Mouse (Mus musculus) heart, postnatal 10 days (tissue): Measurements from ENCODE around the gene Rab3a. TPM values are rescaled to one million over a fixed set of nuclear protein-coding genes. Genes with fewer than 3 reads are reported as not detected.

Experiments used
- DNase-seq, 2 experiments: peaks; one replicate each; pipeline ENCODE4 v3.0.0; 2021
- intact Hi-C: fragments of 180-260 bp; cut with DNase I; formaldehyde crosslinking; loops from one replicate; pipeline ENCODE4 v1.15.1; 2025
- total RNA-seq, 2 experiments: library from RNA; stranded (reverse); gene quantifications; 2 replicates each; pipeline ENCODE4 v1.2.3; 2021

Rab3a gene
- 10 to 100 TPM; 37.3 to 38.9 TPM for total RNA-seq

DNA sequence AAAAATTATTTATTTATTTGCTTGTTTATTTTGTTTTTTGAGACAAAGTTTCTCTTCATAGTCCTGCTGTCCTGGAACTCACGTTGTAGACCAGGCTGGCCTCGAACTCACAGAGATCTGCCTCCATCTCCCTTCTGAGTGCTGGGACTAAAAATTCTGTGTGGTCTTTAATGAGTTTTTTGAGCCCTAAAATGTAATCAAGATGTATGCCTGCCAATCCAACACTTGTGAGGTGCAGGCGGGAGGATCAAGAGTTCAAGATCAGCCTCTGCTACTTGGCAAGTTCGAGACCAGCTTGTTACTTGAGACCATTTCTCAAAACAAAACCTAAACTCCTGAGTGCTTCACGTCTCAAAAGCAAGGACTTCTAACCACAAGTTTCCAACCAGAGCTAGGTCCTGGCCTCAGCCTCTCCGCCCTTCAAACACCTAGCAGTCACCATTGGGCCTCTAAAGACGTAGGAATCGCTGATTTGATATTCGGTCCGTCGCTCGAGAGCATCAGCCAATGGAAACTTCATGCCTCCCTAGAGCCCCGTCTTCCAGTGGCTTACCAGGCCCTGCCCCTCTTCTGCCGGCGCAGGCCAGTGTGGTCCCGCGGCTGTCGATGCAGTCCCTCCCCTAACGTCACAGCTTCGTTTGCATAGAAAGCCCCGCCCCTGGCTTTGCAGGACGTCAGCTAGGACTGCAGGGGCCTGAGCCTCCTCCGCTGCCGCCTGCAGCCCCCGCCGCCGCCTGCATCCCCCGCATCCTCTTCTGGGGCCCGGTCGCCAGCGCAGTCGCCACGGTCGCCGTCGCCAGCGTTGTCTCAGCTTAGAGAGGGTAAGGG, at the start of gene Rab3a:
Gene Rab3a, plus strand, starts transcription at position 637 of the 828 bp plus-strand sequence.
- intact Hi-C loops, result no loop called here
- peak; percentile 98 for DNase-seq

DNA sequence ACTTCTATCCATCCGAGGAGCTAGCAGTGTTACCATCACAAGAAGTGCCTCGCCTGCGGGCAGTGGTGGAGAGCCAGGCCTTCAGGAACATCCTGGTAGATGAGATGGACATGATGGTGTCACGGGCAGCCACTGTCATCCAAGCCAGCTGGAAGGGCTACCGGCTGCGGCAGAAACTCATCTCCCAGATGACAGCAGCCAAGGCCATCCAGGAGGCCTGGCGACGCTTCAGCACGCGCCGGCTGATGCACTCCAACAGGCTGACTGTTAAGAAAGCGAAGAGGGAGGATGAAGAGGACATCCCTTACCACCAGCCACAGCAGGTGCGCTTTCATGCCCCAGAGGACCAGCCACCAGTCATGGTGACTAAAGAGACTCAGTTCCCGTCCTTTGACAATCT, 46.2 kb upstream of the Rab3a start:
- DNase-seq, result no peak
- intact Hi-C loops, result no loop called here

DNA sequence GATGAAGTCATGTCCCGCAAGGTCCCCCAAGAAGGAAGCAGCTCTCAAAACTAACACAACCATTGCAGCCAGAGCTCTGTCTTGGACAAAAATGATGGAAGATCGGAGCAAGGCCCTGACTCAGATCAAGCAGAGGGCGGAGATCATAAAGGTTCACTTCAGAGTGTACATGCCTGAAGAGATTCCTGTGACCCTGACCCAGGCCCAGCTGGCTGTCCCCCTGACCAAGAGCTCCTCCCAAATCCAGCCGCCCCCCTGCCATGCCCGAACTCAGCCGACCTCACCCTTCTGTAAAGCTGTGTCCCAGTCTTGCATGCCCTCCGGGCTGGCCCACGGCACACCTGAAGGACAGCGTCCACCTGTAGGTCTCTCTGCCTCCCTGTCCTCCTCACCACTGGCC, 44.7 kb upstream of the Rab3a start:
- no peak for DNase-seq
- intact Hi-C loops, result no loop called here

DNA sequence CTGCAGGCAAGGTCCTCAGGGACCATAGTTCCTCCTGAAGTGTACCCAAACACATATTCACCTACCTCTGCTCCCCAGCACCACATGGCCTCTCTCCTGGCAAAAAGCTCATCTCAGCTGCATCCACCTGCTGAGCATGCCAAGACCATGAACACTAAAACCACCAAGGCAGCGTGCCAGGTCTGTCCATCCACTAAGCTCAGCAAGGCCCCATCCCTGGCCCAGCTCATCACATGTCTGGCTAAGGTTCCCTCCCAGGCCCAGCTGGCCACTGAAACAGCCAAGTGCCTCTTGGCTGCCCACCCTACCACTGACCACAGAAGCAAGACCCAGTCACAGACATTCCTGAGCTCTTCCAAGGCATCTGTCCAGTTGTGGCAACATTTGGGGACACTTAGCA, 44.2 kb upstream of the Rab3a start:
- peak; percentile 35 to 63 for DNase-seq
- intact Hi-C loops, result no loop called here

DNA sequence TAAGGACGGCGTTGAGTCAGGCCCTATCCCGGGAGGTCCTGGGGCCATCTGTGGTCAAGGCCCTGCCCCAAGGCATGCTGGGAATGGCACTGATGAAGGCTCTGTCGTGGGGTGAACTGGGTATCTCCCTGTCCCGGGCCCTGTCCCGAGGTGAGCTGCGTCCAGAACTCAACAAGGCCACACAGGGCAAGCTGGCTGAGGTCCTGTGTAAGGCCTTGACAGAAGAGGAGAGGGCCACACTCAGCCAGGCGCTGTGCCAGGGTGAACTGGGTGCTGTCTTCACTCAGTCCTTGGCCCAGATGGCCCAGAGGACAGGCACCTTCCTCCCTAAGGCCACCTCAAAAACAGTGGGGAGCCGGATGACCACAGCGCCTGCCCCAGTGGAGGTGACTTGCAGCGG, 43.4 kb upstream of the Rab3a start:
- no peak for DNase-seq
- intact Hi-C loops, result no loop called here

DNA sequence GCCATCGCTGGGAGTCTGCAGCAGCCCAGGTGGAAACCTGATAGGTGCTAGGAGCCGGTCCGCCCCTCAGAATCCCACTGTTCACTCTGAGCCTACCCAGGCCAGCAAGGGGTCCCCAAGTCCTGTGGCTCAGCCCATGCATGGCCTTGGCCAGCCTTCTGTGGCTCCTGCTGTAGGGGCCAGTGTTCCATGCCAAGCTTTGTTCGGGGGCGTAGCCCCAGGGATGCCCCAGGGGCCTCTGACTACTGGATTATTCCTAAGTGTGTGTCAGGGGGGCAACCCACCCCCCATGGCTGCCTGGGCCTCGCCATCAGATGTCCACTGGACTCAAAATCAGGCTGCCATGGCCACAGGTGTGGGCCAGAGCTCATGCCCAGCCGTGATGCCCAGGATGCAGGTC, 40.5 kb upstream of the Rab3a start:
- DNase-seq, result no peak

DNA sequence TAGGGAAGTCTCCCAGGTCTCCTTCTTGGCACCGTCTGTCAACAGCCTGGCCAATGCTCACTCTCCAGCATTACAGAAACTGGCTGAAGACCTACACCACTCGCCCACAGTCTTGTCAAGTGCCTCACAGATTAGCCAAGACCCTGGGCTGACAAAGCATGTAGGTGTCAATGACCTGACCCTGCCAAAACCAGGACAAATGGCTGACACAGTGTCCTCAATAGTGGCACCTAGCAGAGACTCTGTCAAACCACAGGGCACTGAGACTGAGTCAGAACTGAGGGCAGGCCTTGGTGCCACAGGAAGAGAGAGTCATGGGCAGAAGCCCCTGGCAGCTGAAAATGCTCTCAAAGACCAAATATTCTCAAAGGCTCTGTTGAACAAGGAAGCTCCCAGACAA, 39.4 kb upstream of the Rab3a start:
- DNase-seq, result no peak
- intact Hi-C loops, result no loop called here

More for the DNA sequence above, 40.5 kb upstream of the Rab3a start:
- intact Hi-C loops, result no loop called here

DNA sequence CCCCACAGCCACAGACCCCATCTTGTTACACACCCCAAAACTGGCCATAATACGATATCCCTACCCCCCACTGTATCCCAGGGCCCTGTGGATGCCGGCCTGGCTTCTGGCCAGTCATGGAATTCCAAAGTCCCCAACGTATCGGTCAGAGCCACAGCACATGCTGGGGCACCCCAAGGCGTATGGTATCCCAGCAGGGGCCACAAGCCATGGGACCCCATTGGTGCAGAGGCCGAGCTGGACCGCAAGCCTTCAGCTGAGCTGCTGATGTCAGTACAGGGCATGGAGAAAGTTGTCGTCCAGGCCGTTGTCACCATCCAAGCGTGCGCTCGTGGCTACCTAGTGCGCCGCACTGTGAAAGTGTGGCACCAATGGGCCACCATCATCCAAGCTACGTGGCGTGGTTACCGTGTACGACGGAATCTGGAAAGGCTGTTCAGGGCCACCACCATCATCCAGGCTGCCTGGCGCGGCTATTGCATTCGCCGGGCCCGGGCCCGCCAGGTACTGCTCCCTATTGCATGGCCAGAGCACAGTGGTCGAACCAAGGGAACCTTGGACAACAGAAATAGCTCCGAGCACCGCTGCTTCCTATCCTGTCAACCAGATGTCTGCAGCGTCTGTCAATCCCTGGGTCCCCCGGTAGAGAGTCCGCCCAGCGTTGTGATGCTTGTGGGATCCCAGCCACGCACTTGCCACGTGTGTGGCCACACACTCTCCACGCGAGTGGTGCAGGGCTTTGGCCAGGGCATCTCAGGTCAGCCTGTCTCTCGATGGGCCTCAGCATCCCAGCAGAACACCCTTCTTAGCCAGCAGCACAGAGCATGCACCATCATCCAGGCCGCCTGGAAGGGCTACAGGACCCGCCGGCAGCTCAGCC, 37.7 kb upstream of the Rab3a start:
- intact Hi-C loops, result no loop called here
- DNase-seq, result no peak

DNA sequence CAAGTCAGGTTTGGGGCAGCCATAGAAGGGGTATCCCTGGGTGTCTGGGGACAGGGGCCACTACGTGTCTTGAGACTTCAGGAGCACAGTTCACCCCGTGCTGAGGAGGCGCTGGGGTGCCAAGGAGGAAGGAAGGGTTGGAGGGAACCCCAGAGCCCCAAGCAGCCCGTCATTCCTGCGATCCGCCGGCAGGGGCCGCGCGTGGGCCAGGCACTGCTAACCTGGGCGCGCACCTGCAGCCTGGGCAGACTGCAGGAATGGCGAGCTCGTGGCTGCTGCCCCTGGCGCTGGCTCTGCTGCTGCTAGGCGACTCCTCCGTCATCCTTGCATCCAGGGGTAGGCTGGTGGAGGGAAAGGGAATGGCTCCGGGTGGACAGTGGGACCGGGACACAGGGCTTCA, 36.2 kb upstream of the Rab3a start, which contains the start of gene Gm3336:
Gene Gm3336, plus strand, starts transcription at position 247 of the 400 bp plus-strand sequence.
- intact Hi-C loops, result no loop called here
- peak in 1 of 2 experiments; percentile 68 for DNase-seq

DNA sequence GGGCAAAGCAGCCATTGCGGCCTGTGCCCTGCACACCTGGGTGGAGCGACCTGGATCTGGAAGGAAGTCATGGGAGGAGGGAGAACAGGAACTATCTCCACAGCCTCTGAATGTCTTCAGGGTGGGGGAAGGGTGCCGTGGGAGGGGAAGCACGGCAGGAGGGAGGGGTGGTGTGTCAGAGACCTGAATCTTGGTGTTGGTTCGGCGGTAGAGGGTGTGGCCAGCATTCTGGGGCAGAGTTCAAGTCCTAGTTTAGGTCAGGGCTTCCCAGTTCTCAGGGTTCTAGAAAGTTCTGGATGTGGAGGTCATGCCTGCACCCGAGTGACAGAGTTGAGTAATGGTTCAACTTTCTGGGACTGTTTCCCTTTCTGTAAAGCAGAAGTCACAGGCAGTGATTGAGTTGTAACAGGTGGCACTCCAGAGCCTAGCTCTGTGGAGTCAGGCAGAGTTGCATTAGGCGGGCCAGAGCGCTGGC, 34.6 kb upstream of the Rab3a start:
- intact Hi-C loops, result loop anchor here (1.0 to 5.0 kb wide), 5 partner anchors 32 to 149 kb away; no protein-coding TSS in a partner anchor
- DNase-seq, result no peak

DNA sequence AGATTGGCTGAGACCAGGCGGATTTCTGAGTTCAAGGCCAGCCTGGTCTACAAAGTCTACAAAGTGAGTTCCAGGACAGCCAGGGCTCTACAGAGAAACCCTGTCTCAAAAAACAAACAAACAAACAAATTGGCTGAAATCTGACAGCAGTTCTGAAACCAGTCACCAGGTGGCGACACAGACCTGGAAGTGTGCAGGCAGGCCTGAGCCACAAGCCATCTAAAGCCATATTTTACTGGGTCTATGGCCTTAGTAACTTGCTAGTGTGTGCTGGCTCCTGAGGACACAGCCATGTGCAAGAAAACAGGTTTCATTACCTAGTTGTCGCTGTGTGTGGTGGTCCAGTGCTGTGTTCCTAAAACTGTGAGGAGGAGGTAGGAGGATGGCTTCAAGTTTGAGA, 33.7 kb upstream of the Rab3a start:
- peak; percentile 80 to 92 for DNase-seq
- intact Hi-C loops, result loop anchor here (1.0 to 5.0 kb wide), 5 partner anchors 32 to 148 kb away; no protein-coding TSS in a partner anchor

DNA sequence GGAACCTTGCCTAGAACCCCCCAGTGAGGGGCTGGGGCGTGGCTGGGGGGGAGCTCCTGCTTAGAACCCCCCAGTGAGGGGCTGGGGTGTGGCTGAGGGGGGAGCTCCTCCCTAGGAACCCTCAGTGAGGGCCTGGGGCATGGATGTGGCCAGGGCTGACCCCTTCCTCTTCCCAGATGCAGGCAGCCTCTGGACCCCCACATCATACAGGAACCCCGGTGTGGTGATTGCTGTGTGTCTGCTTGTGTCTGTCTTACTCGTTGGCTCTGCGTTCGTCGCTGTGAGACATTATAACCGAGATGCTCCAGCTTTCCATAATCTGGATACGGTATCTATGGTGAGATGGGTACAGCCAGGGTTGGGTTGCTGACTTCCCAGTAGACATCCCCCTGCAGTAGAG, 32.9 kb upstream of the Rab3a start:
- no peak for DNase-seq
- intact Hi-C loops, result loop anchor here (2.0 to 5.0 kb wide), 2 partner anchors 101 to 147 kb away; no protein-coding TSS in a partner anchor

DNA sequence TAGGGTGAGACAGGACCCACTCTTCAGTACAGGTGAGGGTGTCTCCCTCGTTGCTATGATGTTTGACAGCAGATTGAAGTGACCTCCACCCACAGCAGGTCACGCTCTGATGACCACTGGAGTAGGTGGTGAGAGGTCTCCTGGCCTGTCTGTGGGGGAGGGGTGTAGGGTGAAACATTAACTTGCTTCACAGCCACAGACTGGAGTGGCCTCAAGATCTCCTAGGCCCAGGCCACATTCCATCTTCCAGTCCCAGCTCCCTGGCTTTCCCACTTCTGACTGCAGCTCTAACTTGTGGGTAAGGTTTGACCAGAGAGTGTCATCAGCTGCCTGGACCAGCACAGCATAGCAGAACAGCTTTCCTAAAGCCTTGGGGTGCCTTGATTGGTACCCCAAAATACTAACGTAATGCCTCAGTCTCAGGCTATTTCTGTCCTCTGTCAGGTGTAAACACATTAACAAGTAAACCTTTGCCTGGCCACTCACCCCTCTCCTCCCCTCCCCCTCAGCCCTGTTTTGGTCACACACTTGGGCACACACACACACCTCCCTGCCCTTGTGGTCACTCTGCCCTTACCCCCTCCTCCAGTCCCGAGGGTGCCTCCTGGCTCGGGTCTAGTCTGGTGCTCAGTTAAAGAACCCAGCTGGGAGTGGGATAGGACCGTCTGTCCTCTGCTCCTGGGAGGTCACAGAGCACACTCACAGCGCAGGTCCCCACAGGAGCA, 30.8 kb upstream of the Rab3a start, which contains the start of gene Pde4c:
Gene Pde4c, plus strand, starts transcription at position 235 of the 725 bp plus-strand sequence.
- intact Hi-C loops, result loop anchor here (5.0 kb wide), 1 partner anchor 99 kb away; no protein-coding TSS in a partner anchor

DNA sequence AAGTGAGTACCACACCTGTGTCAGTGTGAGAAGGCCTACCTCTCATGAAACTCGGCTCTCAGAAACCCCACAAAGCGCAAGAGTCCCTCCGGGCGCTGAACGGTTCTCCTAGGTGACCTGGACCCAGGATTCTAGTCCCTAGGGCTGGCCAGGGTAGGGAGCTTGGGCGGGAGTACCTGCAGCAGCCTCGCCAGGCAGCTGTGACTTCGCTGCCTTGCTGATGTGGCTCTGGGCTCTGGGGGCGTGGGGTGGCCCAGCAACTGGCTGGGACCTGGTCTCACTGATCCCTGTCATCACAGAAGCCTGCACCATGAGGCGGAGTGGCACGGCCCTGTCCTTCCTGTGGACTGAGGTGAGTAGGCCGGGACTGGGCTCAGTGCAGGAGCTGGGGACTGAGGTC, 30.3 kb upstream of the Rab3a start:
- no peak for DNase-seq
- intact Hi-C loops, result loop anchor here (5.0 kb wide), 1 partner anchor 98 kb away; no protein-coding TSS in a partner anchor

More for the DNA sequence above, 30.8 kb upstream of the Rab3a start, which contains the start of gene Pde4c:
- no peak for DNase-seq

DNA sequence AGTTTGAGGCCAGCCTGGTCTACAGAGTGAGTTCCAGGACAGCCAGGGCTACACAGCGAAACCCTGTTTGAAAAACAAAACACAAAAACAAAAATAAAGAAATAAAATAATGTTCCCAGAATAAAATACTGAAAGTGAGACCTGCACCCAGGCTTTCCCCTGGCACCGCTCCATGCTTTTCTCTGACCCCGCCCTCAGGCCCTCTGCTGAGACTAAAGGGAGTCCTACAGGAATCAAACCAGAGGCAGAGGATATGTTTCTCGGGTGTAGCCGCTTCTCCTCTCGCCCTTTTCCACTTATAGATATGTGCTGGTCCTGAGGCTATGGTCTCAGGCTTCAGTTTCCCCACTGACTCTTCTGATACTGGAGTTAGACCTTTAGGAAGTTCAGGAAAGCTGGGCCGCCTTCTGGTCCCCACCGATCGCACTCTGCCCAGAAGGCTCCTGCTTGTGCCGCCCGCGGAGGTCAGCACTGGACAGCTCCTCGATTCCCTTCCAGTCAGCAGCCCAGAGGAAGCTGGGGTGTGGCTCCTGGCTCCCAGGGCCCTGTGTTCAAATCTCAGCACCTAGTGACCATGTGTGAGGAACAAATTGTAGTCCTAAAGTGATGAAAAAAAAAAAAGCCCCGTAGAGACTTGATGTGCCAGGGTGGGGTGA, 28.6 kb upstream of the Rab3a start:
- peak; percentile 55 to 65 for DNase-seq
- intact Hi-C loops, result loop anchor here (2.0 kb wide), 1 partner anchor 15 kb away; no protein-coding TSS in a partner anchor

DNA sequence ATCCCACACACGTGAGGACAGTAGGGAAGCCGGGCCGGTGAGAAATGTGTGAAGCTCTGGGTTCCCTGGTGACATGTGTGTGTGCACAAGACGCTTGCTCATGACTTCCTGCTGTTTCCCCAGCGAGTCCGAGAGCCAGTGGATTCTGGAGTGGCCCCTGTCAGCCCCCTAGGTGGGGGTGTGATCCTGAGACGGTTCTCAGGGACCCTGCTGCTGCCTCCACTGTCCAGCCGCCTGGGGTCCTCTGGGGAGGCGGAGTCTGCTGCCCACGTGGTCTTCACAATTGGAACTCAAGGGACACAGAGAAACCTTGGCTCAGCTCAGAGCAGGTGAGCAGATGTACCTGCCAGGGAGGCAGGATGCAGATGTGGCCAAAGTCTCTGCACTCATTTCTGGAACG, 27.8 kb upstream of the Rab3a start:
- no peak for DNase-seq
- intact Hi-C loops, result loop anchor here (2.0 kb wide), 1 partner anchor 14 kb away; no protein-coding TSS in a partner anchor

DNA sequence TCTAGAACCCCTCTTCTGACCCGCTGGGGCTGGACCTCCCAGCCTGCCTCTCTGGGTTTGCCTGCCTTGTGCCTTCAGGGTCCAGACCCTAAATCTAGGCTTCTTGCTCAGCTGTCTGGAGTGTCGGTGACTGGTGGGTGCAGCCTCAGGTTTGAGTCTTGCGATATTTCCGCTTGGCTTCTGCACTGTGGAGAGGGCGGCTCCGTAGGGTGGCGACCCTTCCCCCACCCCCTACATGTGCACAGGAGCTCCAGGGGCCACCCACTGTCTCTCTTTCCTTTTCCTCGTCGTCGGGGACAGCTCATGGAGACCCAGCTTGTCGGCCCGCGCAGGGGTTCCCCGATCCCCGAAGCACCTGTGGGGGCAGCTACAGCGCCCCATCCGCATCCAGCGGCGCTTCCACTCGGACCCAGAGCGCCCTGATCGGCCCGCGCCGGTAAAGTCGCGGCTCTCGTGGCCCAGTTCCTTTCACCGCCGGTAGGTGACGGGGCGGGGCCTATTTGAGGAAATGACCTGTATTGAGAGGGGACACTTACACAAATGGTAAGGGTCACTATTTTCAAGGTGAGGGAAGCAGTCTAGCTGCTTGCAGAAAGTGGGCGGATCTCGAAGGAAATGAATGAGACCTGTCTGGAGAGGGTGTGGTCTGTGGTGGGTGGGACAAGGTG, 24.5 kb upstream of the Rab3a start:
- no peak for DNase-seq
- intact Hi-C loops, result no loop called here

DNA sequence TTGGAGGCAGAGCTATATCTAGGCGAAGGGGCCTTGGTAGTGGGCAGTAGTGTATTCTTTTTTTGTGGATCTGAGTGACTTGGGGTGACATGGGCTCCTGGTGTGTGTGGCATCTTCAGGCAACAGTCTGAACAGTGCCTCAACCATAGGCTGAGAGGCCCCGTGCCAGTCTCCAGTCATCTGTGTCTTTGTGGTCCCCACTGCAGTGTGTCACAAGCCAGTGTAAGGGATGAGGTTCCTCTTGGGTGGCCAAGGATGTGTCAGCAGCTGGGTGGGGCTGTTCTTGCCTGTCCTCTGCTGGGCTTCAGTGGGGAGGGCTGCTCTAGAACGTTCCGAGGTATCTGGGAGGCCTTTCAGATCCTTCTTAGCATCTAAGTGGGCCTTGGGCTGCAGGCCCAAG, 23.5 kb upstream of the Rab3a start:
- DNase-seq, result no peak

DNA sequence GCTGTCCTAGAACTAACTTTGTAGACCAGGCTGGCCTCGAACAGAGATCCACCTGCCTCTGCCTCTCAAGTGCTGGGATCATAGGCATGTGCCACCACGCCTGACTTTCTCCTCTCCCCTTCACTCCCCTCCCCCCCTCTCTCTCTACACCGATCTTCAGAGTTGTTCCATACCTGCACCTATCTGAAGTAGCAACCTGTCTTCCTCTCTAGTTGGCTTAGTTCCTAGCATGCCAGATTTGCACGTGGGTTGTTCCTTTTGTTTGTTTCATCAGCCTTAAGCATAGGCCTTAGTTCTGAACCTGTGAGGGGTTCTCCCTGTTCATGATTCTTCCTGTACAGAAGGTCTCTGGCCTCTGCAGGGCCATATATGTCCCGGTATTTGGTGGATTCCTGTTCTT, 16.8 kb upstream of the Rab3a start:
- DNase-seq, result no peak
- intact Hi-C loops, result no loop called here

More for the DNA sequence above, 23.5 kb upstream of the Rab3a start:
- intact Hi-C loops, result no loop called here
